Mouse (Mus musculus) bone marrow, adult 2 months (tissue): ENCODE results near the gene Abat.

Experiments used
- CTCF ChIP-seq: fragments of 200-500 bp; IDR thresholded peaks from 2 replicates; pipeline ENCODE4 v1.5.1; 2011; ENCODE audit warnings: low read length, control low read depth; ENCODE audit not compliant: control insufficient read depth, insufficient read depth
- POLR2A ChIP-seq: fragments of 200-500 bp; IDR thresholded peaks from 2 replicates; pipeline ENCODE4 v1.6.1; 2011; ENCODE audit warnings: low read depth, mild to moderate bottlenecking, control low read depth, low read length, borderline replicate concordance; ENCODE audit not compliant: control insufficient read depth

DNA sequence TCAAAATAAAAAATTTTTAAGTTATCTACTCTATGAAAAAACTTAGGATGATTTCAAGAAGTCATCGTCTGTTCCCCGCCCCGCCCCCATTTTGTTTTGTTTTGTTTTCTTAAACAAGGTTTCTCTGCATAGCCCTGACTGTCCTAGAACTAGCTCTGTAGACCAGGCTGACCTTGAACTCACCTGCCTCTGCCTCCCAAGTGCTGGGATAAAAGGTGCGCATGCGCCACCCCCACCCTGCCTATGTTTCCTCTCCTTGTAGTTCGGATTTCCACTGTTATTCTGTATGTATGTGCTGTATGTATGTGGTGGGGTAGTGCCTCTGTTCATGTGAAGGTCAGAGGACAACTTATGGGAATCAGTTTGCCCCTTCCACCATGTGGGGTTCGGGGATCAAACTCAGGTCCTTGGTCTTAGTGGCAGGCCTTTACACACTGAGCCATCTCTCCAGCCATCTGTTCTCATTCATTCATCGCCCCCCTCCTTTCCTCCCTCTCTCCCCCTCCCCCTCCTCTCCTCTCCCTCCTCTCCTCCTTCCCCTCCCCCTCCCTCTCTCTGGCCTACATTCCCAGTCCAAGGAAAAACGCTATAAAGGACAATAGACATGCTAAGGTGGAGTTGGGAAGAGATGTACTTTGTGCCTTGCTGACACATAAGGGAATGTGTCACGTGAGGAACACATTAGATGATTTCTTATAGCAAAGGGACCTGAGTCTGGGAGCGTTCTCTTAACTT, 21.4 kb downstream of the Abat start:
- TF ChIP-seq CTCF, result no peak
- TF ChIP-seq POLR2A, result no peak
